Mouse (Mus musculus) heart, adult 2 months (tissue): ENCODE measurements around the gene F830045P16Rik. TPM values are rescaled to one million over a fixed set of nuclear protein-coding genes. Genes with fewer than 3 reads are reported as not detected.

Experiments
- DNase-seq, 2 experiments: peaks; one replicate each; pipeline ENCODE4 v3.0.0; 2021
- H3K27ac ChIP-seq: fragments of 200-600 bp; 2 replicates; pipeline ENCODE4 v1.8.1; 2022
- H3K27me3 ChIP-seq: fragments of 200-500 bp; 2 replicates; pipeline ENCODE4 v1.6.1; 2012; ENCODE audit warnings: mild to moderate bottlenecking, low read length, inconsistent platforms, mixed read lengths; ENCODE audit not compliant: control insufficient read depth, insufficient read depth
- H3K36me3 ChIP-seq: fragments of 200-500 bp; 2 replicates; pipeline ENCODE4 v1.6.1; 2012; ENCODE audit warnings: low read length, inconsistent platforms; ENCODE audit not compliant: control insufficient read depth, insufficient read depth
- H3K4me1 ChIP-seq: fragments of 200-500 bp; 2 replicates; pipeline ENCODE4 v1.6.1; 2011; ENCODE audit warnings: low read length; ENCODE audit not compliant: control insufficient read depth, insufficient read depth
- H3K4me3 ChIP-seq: fragments of 200-600 bp; 2 replicates; pipeline ENCODE4 v1.8.1; 2022
- H3K79me2 ChIP-seq: fragments of 200-500 bp; replicated peaks from 2 replicates; pipeline ENCODE4 v1.6.1; 2012; ENCODE audit warnings: mild to moderate bottlenecking, inconsistent platforms, low read length, moderate library complexity, mixed read lengths; ENCODE audit not compliant: control insufficient read depth, insufficient read depth
- H3K9ac ChIP-seq: fragments of 200-500 bp; 2 replicates; pipeline ENCODE4 v1.6.1; 2012; ENCODE audit warnings: low read depth, mild to moderate bottlenecking, control low read depth, inconsistent platforms, low read length, mixed read lengths
- CTCF ChIP-seq: fragments of 200-600 bp; IDR thresholded peaks from 2 replicates; pipeline ENCODE4 v1.8.1; 2022; ENCODE audit warnings: antibody characterized with exemption, mild to moderate bottlenecking, moderate library complexity
- EP300 ChIP-seq: fragments of 200-500 bp; IDR thresholded peaks from 2 replicates; pipeline ENCODE4 v1.6.1; 2011; ENCODE audit warnings: low read depth, low read length, control low read depth; ENCODE audit not compliant: insufficient read depth
- POLR2A ChIP-seq: fragments of 200-500 bp; IDR thresholded peaks from 2 replicates; pipeline ENCODE4 v1.6.1; 2011; ENCODE audit warnings: mild to moderate bottlenecking, low read depth, low read length, control low read depth; ENCODE audit not compliant: insufficient read depth
- WGBS: fragments of 180-500 bp; shearing (Covaris S2); methylation state at CpG from one replicate; pipeline ENCODE4 v1.1.7; 2018; 5-methylcytosine and 5-hydroxymethylcytosine counted together
- intact Hi-C: fragments of 180-260 bp; cut with DNase I; formaldehyde crosslinking; loops from one replicate; pipeline ENCODE4 v1.15.1; 2025
- polyA plus RNA-seq: library from polyadenylated mRNA; depleted of rRNA; stranded (reverse); fragments of >200 nt; gene quantifications from 2 replicates; pipeline ENCODE4 v1.2.3, GENCODE M21; 2012; rRNA removed
- total RNA-seq, 2 experiments: library from RNA; stranded (reverse); gene quantifications; 2 replicates each; pipeline ENCODE4 v1.2.3; 2021

Gene F830045P16Rik
- total and polyA plus RNA-seq, 3 experiments: 0.23 TPM; not detected in 2

DNA sequence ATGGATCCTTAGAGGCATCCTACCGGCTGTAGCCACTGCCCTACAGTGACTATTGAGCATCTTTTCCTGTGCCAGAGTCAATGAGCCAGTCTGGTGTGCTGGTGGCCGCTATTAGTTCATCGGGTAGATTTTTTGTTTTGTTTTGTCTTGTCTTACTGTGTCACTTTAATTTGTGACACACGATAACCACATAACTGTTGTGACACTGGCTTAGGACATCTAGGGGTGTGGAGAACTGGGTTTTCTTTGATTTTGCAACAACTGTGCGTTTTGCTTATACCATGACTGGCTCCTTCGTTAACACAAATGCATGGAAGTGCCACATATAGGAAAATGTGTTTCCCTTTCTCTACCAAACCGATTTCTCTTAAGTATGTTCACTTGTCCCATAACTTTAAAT lies 126.1 kb downstream of the F830045P16Rik start:
- intact Hi-C loops: no loop called here

DNA sequence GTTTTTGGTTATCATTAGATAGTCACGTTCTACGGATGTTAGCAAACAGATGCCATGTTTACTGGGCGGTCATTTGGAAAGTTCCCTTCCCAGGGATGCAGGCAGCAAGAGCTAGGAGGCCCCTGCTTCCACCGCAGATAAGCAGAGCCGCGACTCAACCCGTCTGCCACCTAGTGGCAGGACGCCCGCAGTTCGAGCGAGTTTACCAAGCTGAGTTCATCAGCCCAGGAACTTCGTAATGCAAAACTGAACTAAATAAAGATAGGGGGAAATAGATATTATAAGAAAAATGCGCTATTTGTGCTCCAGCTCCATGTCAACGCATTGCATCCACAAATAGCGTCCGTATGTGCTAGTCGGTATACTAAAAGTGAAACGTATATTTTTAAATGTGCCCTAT lies 127.9 kb downstream of the F830045P16Rik start:
- no peaks in the 10 kb centered on the region for H3K27me3 ChIP-seq
- TF ChIP-seq POLR2A: no peak
- peak; percentile 91 for TF ChIP-seq CTCF
- TF ChIP-seq EP300: 0 out of 2 replicates have a peak, but pooled peaks have one; percentile 29
- no peak overlapping the region for H3K4me3 ChIP-seq
- intact Hi-C loops: loop anchor here (1.0 to 10.0 kb wide), 2 partner anchors 111 to 234 kb away; partner anchors contain the start of gene Ckap2l
- no peaks in the 10 kb centered on the region for H3K4me1 ChIP-seq
- no peaks in the 10 kb centered on the region for H3K79me2 ChIP-seq
- DNase-seq: peak; percentile 69 to 81
- no peak overlapping the region for H3K27ac ChIP-seq
- H3K9ac ChIP-seq: no peak overlapping the region
- 7% methylated on average over 18 of the region's 18 CpGs for WGBS
- no peaks in the 10 kb centered on the region for H3K36me3 ChIP-seq

More for the DNA sequence above, 126.1 kb downstream of the F830045P16Rik start:
- no peaks in the 10 kb centered on the region for H3K79me2 ChIP-seq
- no peaks in the 10 kb centered on the region for H3K4me1 ChIP-seq
- 86% methylated on average over 7 of the region's 7 CpGs for WGBS
- H3K4me3 ChIP-seq: no peak overlapping the region
- no peak overlapping the region for H3K27ac ChIP-seq
- TF ChIP-seq CTCF (no peak), POLR2A (no peak), EP300 (no peak)
- DNase-seq: no peak
- H3K27me3 ChIP-seq: no peaks in the 10 kb centered on the region
- H3K36me3 ChIP-seq: no peaks in the 10 kb centered on the region
- no peak overlapping the region for H3K9ac ChIP-seq

Other genes starting within 250 kb of the F830045P16Rik start
- gene Ckap2l, start 239.4 kb downstream of the F830045P16Rik start, total RNA-seq: under 1 TPM; 0.29 to 0.55 TPM
- gene Ckap2l, start 239.4 kb downstream of the F830045P16Rik start, polyA plus RNA-seq: 0.08 and 0.20 TPM in 2 replicates
- gene Il1a, start 226.6 kb downstream of the F830045P16Rik start, total RNA-seq: not detected
- gene Il1a, start 226.6 kb downstream of the F830045P16Rik start, polyA plus RNA-seq: not detected in 2 replicates
- under 1 TPM; 0.27 to 0.94 TPM for gene Il1b, start 165.5 kb downstream of the F830045P16Rik start, total RNA-seq
- 0.86 and 1.3 TPM in 2 replicates for gene Il1b, start 165.5 kb downstream of the F830045P16Rik start, polyA plus RNA-seq
- 10 to 100 TPM; 28.9 to 29.4 TPM for gene Sirpa, start 56.2 kb upstream of the F830045P16Rik start, total RNA-seq
- 28.3 and 32.1 TPM in 2 replicates for gene Sirpa, start 56.2 kb upstream of the F830045P16Rik start, polyA plus RNA-seq
- not detected for gene Pdyn, start 163.2 kb upstream of the F830045P16Rik start, total RNA-seq
- not detected in 2 replicates for gene Pdyn, start 163.2 kb upstream of the F830045P16Rik start, polyA plus RNA-seq